Mouse (Mus musculus) frontal cortex, postnatal 10 days (tissue): Measurements from ENCODE around the gene Fto.

Experiments
- DNase-seq, 2 experiments: peaks; one replicate each; pipeline ENCODE4 v3.0.0; 2022; ENCODE audit warnings: low spot score in 2 of 2, mixed read lengths in 1 of 2

Fto gene

GRCm38 (mm10) chr8:91390369-91391020, 77.2 kb downstream of the Fto start:
- no peak for DNase-seq

- DNase-seq: no peak
Observed at GRCm38 (mm10) chr8:91392261-91392660, 78.9 kb downstream of the Fto start.

DNA sequence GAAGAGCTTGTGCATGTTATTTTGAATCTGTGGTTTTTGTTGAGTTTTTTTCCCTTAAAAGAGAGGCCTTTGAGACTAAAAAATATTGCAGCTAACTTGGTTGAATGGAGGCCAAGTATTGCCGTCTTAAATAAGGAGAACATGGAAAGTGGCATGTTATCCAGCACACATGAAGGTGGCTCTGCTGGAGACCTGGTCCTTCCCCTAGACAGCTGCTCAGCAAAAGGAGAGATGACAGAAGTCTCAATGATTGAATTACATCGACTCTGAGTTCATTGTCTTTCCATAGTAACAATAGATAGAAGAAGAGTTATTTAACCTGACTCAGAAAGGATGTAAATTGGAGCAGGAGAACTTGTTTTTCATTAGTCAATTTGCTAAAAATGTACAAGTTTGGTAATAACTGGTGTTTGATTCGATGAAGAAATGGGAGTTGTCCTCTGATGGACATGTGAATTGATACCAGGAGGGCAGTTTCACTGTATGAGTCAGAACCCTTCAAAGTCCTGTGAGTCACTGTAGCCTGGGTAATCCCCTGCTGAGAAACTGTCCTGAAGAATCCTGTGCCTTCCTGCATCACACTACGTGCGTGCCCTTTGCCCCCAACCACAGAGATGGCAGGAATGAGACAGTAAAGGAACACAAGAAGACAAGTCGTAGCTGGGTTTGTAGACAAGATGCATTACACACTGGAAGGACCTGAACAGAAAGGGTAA, 82.2 kb downstream of the Fto start:
- no peak for DNase-seq

DNA sequence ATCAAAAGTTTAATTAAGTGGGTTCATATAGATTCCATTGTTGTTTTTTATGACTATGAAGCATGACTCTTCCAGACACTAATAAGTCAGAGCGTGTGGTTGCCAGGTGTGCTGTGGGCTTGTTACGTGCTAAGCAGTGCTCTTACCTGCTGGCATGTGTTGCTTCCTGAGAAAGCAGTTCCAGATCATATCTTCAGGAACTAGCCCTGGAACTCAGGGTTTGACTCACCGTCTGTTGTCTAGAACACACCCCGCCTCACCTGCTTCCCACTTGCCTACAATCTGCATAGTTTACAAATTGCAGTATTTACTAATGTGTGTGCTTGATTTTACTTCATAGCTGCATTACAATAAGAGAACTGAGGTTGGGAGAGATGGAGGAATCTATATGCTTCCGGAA, 84.7 kb downstream of the Fto start:
- DNase-seq: no peak

DNA sequence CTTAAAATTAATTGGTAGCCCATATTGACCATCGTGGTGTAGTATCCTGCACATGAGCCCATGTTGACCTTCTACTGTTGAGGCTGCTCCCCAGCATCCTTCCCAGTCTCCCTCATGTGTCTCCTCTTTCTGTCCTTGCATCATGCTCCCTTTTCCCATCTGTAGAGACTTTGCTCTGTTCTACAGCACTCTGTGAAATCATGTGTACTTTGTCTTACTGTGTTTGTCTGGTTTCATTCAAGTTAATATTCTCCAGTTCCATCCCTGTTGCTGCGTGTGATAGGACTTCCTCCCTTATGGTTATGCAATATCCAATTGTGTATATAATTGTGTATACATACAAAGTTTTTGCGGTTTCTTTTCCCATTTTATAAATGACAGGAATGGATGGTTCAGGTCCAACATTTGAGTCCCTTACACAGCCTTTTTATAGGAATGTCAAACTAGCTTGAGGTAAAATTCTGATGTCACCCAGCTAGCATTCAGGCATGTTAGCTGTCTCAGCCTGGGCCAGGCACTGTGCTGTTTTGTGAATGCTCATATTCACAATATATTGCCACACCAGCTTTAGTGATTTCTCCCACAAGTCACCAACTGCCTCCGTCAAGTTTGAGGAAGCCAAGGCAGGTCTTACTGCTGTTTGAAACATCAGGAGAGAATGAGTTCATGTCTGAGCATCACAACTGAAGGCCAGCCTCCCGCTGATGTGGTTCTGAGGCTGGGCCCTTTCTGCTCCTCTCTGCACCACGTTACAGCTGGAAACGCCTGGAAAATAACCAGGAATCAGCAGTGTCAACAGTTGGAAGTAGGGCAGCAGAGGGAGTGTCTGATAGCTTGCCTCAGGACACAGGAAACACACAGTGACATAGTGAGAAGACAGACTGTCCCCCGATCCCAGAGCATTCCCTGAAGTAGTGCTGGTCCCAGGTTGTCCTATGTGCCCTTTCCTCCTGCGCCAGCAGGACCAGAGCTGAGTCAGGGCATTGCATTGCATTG, 90.0 kb downstream of the Fto start:
- DNase-seq: no peak

DNA sequence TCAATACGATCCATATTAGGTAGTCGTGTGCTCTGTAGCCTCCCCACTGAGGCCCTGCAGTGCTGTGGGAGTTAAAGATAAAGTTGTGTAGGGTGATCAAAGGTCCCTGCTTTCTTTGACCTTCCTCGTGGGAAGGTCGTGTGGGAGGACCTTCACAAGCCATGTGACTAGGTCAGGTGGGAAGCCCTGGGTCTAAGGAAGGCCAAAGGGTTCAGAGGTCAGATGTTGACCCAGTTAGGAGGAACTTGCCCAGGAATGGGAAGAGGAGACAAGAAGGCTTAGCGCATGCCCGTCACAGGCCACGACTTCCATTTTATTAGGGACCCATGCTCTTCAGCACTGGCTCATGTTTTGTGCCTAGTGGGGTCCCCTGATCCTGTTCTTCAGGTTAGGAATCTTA, 91.0 kb downstream of the Fto start:
- no peak for DNase-seq

GRCm38 (mm10) chr8:91405099-91405498, 91.8 kb downstream of the Fto start:
- no peak for DNase-seq

DNA sequence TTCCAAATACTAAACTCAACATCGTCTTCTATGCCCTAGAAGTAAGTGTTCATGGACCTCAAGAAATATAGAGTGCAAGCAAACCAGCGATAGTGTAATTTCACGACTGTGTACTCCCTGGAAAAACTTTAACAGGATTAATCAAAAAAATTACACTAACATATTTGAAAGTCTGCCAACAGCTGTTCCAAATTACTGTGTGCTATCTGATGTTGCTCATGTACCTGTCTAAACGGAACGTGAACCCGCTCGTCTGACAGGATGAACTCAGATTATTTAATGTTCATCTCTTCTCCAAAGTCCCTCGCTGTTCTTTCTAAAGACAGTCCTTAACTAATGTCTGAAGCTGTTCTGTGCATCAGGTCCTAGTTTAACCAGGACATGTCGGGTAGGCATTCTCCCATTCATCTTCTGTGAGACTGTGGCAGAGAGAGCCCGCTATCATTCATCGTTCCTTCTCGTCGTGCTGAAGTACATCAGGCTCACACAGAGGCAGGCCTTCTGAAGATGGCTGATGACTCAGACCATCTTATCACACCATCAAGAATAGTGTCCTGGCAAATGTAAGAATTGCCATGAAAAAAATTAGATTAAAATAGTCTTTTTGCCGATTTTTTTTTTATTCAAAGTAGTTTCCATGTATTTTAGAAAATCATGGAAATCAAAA, 93.4 kb downstream of the Fto start:
- no peak for DNase-seq

DNA sequence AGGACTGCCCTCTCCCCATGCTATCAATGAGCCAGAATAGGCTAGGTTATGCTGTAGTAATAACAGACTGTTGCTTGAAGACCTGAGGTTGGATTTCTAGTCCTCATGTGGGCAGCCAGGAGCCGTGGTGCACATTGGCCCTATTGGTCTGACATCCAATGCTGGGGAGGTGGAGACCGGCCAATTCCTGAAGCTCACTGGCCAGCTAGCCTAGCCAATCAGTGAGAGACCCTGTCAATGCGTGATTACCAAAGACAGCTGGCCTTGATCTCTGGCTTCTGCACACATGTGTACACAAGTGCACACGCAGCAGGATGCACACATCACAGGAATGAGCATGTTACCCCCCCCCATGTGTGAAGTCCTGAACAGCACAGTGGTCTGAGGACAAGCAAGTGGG, 94.6 kb downstream of the Fto start:
- DNase-seq: no peak

DNA sequence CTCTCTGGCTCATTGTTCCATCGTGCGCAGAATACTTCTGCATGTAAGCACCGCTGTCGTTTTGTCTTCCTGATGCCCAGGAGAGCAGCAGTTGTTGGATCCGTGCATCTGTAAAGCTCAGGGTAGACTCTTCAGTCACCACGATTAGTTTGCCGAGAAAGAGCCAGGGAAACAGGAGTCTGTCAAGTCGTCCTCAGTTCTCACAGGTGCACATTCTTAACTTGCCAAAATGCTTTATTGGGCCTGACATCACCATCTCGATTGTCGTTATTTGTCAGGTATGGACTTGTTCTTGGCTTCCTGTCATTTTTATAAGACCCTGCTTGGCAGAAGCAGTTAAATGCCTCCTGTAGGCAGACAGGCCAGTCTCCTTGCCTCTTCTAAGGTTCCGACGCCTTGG, 96.7 kb downstream of the Fto start:
- DNase-seq: no peak

DNA sequence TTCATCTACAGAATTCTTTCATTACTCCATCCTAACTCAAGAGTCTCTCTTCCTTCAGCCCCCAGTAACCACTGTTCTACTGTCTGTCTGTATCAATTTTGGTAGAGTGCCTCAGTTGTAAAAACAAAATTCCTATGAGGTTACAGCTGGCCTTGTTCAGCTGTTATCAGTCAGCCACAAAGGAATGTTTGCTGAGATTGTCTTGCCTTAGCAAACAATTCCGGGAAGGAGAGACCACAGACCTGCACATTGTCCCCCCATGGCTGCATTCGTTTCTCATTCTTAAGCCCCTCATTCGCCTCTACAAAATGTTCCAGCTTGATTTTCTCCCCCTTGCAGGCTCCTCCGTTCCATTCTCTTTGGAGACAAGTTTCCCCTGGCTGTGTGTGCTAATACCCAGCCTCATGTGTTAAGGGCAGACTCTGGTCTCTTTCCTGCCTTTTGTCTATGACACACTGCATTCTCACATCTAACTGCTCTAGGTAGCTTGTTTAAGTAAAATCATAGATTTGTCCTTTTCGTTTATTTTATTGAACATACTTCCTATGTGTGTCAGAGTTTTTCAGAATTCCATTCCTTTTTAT, 111.3 kb downstream of the Fto start:
- DNase-seq: no peak

GRCm38 (mm10) chr8:91425251-91425866, 112.0 kb downstream of the Fto start:
- DNase-seq: no peak

- DNase-seq: no peak
Observed at GRCm38 (mm10) chr8:91426496-91426895, 113.2 kb downstream of the Fto start.

- DNase-seq: no peak
Observed at GRCm38 (mm10) chr8:91430333-91430940, 117.1 kb downstream of the Fto start.

- no peak for DNase-seq
Observed at GRCm38 (mm10) chr8:91436036-91436435, 122.7 kb downstream of the Fto start.

DNA sequence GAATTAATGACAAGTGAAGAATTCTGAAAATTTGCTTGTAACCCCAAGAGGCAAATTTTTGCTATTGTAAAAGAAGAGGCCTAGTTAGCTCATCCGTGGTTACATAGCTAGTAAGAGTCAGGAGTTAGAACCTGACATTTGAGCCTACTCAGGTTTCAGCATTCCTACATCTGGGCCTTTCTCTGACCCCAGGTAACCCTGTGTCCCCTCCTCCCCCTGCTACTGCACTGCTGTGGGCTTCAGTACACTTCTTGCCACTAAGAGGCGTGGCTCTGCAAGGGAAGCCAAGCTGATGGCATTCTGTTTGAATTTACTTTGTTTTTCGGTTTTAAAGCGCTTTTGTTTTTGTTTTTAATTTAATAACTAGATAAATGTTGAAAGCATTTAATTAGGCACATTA, 130.6 kb downstream of the Fto start:
- DNase-seq: no peak

DNA sequence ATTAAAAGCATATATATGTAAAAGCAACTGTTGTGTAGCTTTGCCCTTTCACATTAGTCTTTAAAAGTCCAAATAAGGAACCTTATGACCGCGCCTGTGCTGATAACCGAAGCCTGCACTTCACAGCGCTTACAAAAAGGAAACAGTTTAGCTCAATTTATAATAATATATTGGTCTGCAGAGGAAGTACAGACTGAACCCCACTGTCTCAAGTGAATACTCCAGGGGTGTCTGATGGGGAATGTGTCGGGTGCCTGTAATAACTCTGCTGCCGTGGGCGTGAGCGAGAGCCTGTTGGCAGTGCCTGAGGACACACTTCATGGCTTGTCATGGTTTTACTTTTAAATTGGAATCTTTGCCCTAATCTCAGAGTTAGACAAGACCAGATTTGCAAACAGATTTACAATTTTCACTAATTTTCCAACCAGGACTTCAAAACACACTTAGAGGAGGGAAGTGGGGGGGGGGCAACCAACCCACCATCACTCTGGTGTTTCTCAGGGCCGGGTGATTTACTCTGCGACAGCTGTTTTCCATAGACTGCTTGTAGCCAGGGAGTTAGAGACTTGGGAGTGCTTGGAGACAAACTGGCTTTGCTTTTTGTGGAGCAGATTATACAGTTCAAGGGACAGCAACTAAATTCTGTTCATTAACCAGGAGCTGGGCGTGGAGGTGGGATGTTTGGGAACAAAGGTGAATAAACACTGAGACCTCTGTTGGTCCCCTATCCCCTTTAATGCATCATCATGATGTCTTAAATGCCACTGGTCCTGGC, 131.5 kb downstream of the Fto start:
- DNase-seq: no peak

DNA sequence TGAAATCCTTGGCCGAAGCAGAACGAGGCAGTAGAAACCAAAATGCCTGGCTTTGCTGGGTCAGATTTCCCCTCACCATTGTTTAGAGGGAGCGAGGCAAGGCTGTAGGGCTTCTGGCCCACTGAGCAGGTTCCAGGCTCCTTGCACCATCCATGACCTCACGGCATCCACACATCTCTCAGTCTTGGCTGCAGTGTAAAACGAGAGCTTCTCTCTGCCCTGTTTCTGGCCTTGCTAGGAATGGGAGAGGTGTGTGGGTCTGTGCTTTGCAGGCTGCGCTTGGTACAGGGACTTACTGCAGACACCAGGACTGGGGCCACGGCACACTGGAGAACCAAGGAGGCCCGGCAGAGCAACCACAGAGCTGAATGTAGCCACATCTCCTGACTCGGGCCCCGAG, 132.2 kb downstream of the Fto start:
- DNase-seq: no peak

GRCm38 (mm10) chr8:91446008-91446407, 132.7 kb downstream of the Fto start:
- no peak for DNase-seq
